Mouse (Mus musculus): ENCODE results near the gene Stfa2l1.

- TF ChIP-seq GATA1 (IDR thresholded peaks at IDR 0.05; ENCODE audit: borderline replicate concordance, low read length), result no peak
- TF ChIP-seq FLI1 (IDR thresholded peaks at IDR 0.05; ENCODE audit: low read length), result no peak
Measured at GRCm38 (mm10) chr16:36199226-36199625, 42.6 kb downstream of the Stfa2l1 start.
